Mouse (Mus musculus) MEL (cell line): ENCODE data around the gene Klf14.
A peak's percentile ranks its signal among the peaks of the same experiment; 100 is the strongest.

Experiments used
- BHLHE40 ChIP-seq: IDR thresholded peaks from 2 replicates; pipeline ENCODE4 v1.6.1; 2012; ENCODE audit warnings: low read depth, mild to moderate bottlenecking, inconsistent platforms, low read length, improper control_type of control experiment, borderline replicate concordance
- CHD2 ChIP-seq: IDR thresholded peaks from 2 replicates; pipeline ENCODE4 v1.6.1; 2011; ENCODE audit warnings: low read length, improper control_type of control experiment
- CTCF ChIP-seq, 3 experiments: IDR thresholded peaks in 2 of 3; conservative IDR thresholded peaks in 1 of 3; 2 replicates each; pipeline ENCODE4 v1.5.1; 2011 to 2012; ENCODE audit warnings: low read length in 3 of 3, low read depth in 2 of 3, mild to moderate bottlenecking in 2 of 3, improper control_type of control experiment in 1 of 3, inconsistent platforms in 1 of 3, mixed read lengths in 1 of 3, moderate library complexity in 1 of 3; ENCODE audit not compliant: control insufficient read depth in 1 of 3, insufficient read depth in 1 of 3, poor library complexity in 1 of 3, severe bottlenecking in 1 of 3
- EP300 ChIP-seq, 2 experiments: IDR thresholded peaks; 2 replicates each; pipeline ENCODE4 v1.6.1; 2011; ENCODE audit warnings: improper control_type of control experiment in 2 of 2, low read length in 2 of 2, low read depth in 1 of 2, mild to moderate bottlenecking in 1 of 2
- MAX ChIP-seq: IDR thresholded peaks from 2 replicates; pipeline ENCODE4 v1.6.1; 2011; ENCODE audit warnings: low read length, improper control_type of control experiment
- POLR2A ChIP-seq, 2 experiments: IDR thresholded peaks; 2 replicates each; pipeline ENCODE4 v1.6.1; 2011 to 2012; ENCODE audit warnings: low read length in 2 of 2, mild to moderate bottlenecking in 2 of 2, control low read depth in 1 of 2, improper control_type of control experiment in 1 of 2, low read depth in 1 of 2, moderate library complexity in 1 of 2; ENCODE audit not compliant: control insufficient read depth in 1 of 2, insufficient read depth in 1 of 2, poor library complexity in 1 of 2
- POLR2AphosphoS2 ChIP-seq: IDR thresholded peaks from 2 replicates; pipeline ENCODE4 v1.6.1; 2011; ENCODE audit warnings: low read length, improper control_type of control experiment
- SMC3 ChIP-seq: IDR thresholded peaks from 2 replicates; pipeline ENCODE4 v1.6.1; 2011; ENCODE audit warnings: low read depth, low read length, improper control_type of control experiment
- ZNF384 ChIP-seq: IDR thresholded peaks from 2 replicates; pipeline ENCODE4 v1.6.1; 2012; ENCODE audit warnings: low read depth, mild to moderate bottlenecking, inconsistent platforms, low read length, improper control_type of control experiment

GRCm38 (mm10) chr6:30922821-30923220 lies 36.1 kb downstream of the Klf14 start:
- peak in 2 of 3 experiments; percentile 16 to 58; a peak in 3 of 6 replicates for TF ChIP-seq CTCF (IDR thresholded peaks at IDR 0.05 in 2 of 3, conservative IDR thresholded peaks at IDR 0.05 in 1 of 3; ENCODE audit: control insufficient read depth in 1 of 3, insufficient read depth in 1 of 3, low read depth in 2 of 3, low read length in 3 of 3, poor library complexity in 1 of 3, severe bottlenecking in 1 of 3)
- no peak for TF ChIP-seq MAX
- TF ChIP-seq CHD2, result no peak
- TF ChIP-seq ZNF384, result no peak
- TF ChIP-seq EP300 (IDR thresholded peaks at IDR 0.05; ENCODE audit: low read depth in 1 of 2, low read length in 2 of 2), result no peak
- TF ChIP-seq SMC3, result peak; percentile 78
- no peak for TF ChIP-seq POLR2A (IDR thresholded peaks at IDR 0.05; ENCODE audit: control insufficient read depth in 1 of 2, insufficient read depth in 1 of 2, low read depth in 1 of 2, low read length in 2 of 2, poor library complexity in 1 of 2)
- no peak for TF ChIP-seq BHLHE40
- no peak for TF ChIP-seq POLR2AphosphoS2
